Mouse (Mus musculus): ENCODE results near the gene Prpf4.

Gene Prpf4

DNA sequence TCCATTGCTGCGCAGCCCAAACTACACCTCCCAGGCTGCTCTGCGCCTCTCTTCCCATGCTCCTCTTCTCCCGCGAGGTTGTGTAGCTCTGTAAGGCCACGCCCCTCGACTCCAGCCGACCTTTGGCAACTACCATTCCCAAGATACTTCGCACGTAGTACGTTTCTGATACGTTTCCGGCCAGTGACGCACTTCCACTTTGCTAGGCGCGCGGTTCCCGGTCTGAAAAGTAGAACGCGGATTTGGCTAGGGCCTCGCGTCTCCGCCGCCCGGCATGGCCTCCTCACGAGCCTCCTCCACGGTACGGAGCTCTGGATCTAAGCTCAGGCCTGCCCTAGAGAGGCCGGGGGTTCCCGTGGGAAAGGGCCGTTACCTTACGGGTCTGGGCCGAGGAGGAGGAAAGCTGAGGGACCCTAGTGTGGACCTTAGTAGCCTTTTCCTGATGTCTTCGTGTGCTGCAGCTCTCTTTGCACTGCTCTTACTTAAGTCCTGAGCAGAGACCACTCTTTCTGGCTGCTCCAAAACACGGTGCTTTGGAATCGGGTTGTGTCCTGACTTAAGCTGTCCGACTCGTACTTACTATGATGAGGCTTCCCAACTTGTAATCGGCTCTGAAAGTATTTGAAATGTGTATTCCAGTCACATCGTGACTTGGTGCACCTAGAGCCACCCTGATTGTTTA is at the start of gene Prpf4, which contains the start of gene Cdc26:
Prpf4 (plus strand) TSS at position 197 of the 682 bp plus-strand sequence.
Cdc26 (minus strand) TSS at position 42 of the 682 bp plus-strand sequence.
- peak; percentile 98 for DNase-seq (ENCODE audit: low read depth)

DNA sequence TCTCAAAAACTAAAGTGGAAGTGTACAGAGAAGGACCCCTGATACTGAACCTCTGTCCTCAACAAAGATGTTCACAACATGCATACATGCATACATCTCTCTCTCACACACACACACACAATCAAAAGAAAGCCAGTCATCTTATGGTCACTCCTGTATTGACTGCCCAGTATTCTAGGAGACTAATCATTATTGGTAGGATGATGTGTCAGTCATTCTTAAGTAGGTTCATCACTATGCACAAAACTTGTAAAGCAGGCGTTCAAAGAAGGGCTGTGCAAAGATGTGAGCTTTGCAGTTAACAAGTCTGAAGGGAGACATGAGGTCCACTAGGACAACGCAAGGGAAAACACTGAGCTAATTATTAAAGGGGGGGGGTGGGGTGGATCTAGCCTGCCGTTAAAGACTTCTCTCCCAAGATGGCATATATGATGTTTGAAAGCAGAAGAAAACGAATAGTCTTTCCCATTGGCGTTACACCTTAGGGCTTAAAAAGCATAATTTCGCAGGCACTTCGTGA is 49.3 kb upstream of the Prpf4 start:
- peak; percentile 21 for DNase-seq (ENCODE audit: low read depth)

DNA sequence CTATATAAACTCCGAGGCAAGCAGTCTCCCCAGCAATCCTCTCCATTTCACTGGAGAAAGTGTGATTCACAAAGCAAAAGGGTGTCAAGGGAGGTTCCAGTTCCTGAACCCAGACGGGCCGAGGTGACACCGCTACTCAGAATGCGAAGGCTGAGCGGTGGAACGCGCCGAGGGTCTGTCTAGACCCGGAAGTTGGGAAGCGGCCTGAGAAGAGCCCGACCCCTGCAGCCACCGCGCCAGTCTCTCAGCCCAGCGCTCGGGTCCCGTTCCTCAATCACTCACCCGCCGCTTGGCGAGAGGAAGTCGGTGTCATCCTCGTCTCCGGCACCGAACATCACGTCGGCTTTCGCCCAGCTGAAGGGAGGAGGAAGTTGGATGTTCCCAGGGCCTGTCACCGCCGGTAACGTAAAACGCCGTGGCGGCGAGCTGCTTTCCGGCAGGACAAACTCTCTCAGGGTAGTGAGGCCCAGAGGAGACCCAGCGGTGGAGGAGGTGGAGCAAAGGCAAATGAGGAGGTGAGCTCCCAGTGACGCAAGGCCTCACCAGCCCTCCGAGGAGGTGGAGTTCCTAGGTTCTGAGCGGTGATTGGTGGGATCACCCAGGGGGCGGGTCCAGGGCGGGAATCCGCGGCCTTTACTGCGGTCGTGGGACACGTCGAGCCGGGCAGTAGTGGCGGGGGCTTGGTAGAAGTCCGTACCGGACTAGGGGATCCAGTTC is 48.4 kb upstream of the Prpf4 start, which contains the start of the genes Fkbp15 and Slc31a1:
Fkbp15 (minus strand) TSS at position 461 of the 717 bp plus-strand sequence.
Slc31a1 (plus strand) TSS at position 640 of the 717 bp plus-strand sequence.
- peak; percentile 97 for DNase-seq (ENCODE audit: low read depth)

DNA sequence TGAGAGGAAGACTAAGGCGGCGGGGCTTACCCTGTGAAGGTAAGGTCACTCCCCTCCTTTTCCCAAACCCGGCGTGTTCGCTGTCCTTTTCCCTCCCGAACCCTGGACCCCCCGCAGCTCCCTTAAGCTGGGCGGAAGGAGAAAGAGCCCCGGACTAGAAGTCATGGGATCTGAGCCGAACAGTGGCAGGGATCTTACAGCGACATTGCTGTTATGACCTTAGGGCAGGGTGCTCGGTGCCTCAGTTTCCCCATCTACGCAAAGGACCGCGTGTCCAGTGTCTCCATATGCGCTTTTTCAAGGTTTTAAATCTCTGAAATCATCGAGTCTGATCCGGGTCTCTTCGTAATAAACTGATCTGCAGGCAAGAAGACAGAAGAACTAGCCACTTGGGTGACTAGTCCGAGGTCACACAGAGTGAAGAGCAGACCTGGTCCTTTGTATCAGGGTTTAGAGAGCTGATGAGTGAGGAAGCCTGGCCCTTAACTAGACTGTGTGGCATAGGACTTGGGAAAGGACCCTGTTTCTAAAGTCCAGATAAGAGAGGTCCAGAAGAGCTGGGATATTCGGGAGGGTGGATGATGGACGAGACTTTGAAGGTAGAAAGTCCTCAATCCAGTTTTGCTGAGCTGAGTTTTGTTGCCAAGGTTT is 47.7 kb upstream of the Prpf4 start:
- DNase-seq (ENCODE audit: low read depth), result peak; percentile 45

DNA sequence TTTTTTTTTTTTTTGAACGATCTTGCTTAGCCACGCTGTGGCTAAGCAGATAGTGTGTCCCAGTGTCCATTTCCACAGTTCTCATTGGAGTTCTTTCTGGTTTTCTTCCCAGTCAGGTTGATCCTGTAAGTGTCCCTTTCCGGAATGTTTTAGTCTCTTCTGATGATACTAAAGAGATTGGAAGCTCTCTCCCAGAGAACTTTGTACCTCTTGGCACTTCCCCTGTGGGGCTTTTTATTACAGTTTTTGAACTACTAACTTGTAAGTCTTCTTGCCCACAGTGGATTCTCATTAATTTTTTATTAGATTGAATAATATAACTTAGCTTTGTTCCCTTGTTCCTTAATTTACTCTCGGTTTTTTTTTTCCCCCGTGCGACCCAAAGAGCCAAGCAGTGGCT is 47.0 kb upstream of the Prpf4 start:
- no peak for DNase-seq (ENCODE audit: low read depth)

DNA sequence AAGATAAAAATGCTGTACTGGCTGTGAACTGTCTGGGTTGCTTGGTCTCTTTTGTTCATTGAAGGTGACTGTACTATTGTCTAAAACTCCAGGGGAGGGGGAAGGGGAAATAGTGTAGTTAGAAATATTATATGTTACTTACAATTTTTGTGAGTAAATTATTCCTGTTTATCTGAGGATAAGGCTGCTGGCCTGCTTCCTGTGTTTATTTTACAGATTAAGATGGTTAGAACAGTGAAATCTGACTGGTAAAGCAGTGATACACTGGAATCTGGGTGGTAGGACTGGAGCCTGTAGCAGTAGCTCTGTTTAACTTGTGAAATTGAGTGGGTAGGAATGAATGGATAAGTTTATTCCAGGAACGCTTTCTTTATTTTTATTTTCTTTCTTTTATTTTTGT is 46.6 kb upstream of the Prpf4 start:
- DNase-seq (ENCODE audit: low read depth), result no peak

DNA sequence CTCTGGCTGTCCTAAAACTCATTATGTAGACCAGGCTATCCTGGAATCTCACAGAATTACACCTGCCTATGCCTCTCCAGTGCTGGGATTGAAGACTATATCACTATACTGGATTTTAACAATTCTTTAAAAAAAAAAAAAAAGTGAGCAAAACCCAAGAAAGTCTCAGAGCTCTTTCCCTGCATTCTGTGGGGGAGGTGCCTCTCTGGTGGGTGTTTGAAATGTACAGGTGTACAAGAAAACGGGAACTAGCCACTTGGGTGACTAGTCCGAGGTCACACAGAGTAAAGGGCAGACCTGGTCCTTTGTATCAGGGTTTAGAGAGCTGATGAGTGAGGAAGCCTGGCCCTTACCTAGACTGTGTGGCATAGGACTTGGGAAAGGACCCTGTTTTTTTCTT is 46.2 kb upstream of the Prpf4 start:
- DNase-seq (ENCODE audit: low read depth), result no peak

DNA sequence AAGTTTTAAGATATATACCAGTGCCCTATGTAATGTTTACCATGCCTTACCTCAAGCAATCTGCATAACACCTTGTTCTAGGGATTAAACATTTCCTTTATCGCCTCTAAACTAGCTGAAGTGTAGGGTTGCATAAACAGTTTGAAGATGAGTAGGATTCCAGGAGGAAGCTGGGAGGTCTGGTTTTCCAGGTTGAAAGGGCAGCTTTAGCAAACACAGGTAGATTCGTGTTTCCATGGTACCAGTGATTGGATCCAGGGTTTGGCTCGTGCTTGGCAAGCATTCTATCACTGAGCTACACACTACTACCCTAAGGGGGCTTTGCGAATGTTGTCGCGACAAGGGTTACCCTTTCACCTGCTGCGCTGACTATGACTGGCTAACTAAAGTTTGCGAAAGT is 44.3 kb upstream of the Prpf4 start:
- no peak for DNase-seq (ENCODE audit: low read depth)

DNA sequence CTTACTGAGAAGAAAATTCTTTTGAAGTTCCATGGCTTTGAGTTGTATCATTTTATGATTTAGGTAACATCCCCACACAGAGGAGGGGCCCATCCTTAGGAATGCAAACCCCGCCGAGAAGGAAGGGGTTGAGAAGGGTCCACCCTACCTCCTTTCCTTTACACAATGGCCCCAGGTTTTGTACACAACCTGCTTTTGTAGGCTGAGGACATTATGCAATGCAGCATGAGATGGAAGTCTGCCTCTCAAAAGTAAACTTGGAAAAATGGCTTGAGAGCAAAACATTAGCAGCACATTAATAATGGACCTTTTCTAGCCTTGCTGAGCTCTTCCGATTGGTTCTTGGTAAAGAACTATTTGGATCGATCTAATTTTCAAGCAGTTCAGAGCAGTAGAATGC is 42.3 kb upstream of the Prpf4 start:
- DNase-seq (ENCODE audit: low read depth), result no peak

DNA sequence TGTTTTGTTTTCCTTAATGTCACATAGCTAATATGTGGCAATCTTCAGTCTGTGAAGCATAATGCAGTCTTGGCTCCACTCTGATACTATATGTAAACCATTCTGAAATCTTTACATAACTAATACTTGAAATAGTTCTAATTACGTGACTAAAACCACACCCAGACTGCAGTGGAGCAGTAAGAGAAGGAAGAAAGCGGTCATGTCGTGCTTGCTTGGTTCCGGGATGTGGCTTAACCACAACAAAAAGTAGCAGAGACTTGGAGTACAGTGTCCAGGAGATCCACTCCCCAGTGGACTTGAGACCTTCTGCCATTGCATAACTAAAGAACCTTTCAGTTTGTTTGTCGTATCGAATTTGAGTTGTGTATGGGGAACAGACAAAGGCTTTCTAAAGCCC is 41.0 kb upstream of the Prpf4 start:
- DNase-seq (ENCODE audit: low read depth), result peak; percentile 25

DNA sequence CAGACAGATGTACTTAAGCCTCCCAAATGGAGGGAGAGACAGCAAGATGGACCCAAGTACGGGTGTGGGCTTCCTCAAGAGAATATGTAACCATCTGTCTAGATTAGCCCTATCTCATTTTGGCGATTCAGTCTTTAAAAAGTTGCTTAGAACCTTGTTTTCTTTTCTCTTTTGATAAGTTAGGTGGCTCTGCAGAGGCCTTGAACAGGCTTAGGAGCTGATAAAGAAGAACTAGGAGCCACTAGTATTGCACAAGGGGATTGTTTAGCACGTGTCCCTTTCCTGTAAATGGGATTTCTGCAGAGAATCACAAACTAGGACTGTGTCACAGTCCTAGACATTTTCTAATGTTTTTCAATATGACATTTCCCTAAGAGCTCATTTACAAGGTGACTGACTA is 39.5 kb upstream of the Prpf4 start:
- no peak for DNase-seq (ENCODE audit: low read depth)

DNA sequence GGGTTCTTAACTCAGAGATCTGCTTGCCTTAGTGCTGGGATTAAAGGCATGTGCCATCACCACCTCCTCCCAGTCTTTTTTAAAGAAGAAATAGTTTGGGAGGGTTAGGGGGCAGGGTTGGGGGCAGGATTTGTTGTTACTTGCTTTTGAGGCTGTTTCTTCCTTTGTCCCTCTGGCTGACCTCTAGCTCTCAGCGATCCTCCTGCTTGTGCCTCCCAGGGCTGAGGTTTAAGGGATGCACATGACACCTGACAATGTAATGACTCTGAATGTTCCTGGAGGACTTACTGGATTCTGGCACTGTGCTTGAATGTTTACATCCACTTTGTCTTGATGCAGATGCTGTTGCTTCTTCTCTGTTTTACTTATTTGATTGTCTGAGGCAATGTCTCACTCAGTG is 36.2 kb upstream of the Prpf4 start:
- no peak for DNase-seq (ENCODE audit: low read depth)

DNA sequence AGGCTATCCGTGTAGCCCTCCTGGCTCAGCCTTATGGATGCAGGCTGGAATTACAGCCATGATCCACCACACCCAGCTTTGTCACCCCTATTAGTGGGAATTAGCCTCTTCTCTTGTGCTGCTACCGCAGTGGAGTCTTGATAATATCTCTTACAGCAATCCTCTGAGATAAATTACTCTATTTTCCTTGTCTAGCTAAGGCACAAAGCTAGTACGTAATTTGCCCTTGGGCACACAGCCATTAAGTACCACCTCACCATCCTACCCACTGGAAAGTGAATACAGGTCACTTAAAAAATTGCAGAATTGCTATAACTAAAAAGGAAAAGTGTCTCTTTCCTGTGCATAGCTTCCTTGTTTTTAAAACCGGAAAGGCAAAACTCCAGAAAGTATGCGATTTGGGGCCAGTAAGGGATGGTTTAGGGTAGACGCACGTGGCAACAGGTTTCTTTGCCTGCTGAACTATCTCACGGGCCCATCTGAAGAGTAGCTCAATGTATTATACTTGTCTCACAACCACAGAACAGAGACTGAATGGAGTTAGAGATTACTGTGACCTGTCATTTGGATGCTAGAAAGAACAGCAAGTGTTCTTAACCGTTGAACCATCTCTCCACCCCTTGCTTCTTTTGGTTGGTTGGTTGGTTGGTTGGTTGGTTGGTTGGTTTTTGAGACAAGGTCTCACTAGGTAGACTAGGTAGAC is 35.6 kb upstream of the Prpf4 start:
- no peak for DNase-seq (ENCODE audit: low read depth)

DNA sequence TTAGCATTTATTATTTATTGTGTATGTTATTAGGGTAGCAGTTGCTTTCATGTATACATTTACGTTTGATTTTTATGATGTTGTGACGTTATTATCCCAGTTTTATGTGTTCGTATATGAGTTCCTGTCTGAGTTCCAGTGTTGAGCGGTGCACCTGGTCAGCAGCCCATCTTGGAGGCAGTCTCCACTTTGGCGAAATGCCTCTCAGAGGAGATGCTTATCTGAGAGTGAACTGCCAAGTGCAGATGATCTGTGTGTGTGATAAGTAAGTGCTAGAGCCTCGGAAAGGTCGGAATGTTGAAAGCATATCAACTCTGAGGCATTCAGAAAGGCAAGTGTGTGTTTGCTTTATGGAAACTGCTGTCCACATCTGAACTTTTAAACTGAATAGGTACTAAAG is 34.9 kb upstream of the Prpf4 start:
- DNase-seq (ENCODE audit: low read depth), result no peak

DNA sequence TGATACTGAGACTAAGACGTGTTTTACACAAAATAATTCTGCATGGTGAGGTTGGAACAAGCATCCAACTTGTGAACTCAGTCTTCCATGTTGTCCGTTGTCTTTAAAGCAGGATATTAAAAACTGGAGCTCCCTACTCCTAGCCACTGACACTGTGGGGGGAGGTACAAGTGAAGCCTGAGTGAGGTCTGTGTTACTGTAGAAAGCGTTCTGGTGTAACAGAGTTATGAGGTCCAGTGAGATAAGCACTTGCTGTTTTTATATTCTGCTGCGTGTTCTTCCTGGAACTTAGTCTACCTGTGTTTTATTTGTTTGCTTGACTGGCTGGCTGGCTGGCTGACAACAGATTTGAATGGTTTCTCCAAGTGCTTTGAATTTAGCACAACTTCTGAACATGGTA is 34.3 kb upstream of the Prpf4 start:
- no peak for DNase-seq (ENCODE audit: low read depth)

DNA sequence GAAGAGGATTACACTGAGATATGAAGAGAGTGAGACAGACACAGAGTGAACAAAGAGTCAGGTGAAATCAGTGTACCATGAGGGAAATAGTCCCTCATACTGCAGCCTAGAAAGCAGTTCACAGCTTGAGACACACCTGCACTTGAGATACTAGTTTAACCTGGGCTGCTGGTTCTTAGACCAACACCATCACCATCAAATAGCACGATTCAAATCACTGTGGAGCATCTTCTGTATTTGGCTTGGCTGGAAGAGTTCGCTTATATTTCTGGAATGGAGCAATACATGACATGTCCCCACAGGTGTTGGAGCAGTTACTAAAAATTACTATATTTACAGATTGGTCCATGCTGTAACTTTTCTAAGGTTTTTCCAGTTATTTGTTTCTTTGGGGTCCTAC is 32.5 kb upstream of the Prpf4 start:
- no peak for DNase-seq (ENCODE audit: low read depth)

DNA sequence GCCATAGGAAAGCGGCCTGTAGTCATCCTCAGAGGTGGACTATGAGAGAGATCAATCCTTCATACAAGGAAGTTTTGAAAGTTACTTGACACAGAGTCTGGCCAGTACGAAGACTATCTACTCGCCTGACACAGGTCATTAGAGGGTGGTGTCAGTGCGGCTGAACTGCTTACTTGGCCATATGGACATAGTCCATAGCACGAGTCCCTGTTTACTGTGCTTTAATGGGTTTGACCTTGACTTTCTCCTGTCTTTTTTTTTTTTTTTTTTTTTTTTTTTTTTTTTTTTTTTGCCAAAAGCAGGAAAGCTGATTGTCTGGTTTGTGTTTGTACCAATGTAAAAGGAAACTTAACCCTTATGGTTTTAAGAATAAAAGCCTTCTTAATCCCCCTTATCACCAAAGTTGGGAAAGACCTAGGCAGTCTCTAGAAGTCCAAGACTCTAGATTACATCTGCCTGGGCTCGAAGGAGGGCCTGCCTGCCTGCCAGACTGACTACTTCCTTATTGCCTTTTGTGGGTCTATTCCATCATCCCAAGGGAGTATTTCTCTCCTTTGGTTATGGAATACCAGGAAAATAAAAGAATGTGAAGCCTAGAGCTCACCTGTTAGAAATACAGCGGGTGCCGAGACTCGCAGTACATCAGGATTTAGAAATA is 28.7 kb upstream of the Prpf4 start:
- no peak for DNase-seq (ENCODE audit: low read depth)

DNA sequence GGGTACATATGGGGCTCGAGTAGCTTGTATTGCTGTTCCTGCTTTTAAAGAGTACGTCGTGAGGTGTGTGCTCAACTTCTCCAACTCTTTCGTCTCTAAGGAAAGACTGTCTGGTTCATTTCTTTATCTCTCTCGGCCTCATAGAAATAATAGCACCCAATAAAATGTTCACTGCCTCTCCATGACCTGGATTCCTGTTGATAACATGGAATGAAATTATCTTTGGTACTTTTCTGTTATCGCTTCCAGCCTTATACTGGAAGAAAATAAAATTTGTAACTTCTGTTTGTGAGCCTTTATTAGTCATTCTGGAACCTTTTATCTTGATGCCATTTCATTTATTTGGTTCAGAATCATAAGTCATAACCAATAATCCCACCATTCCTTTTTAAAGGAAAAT is 25.4 kb upstream of the Prpf4 start:
- DNase-seq (ENCODE audit: low read depth), result no peak

DNA sequence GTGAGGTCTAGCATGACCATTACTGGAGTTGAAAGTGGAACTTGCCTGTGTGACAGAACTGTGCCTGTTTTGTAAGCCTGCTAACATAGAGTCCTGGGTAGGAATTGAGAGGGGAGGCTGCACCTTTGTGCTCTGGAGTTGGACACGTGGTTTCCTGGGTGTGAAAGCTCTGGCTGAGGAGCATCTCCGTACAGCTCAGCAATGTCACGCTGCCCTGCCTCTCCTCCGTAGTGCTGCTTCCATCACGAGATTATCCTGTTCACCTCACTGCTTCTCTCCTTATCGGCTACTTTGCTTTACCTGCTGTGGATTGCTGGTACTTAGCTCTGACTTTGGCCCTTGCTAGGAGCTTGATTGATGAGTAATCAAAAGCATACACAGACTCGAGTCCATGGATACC is 24.8 kb upstream of the Prpf4 start:
- no peak for DNase-seq (ENCODE audit: low read depth)

DNA sequence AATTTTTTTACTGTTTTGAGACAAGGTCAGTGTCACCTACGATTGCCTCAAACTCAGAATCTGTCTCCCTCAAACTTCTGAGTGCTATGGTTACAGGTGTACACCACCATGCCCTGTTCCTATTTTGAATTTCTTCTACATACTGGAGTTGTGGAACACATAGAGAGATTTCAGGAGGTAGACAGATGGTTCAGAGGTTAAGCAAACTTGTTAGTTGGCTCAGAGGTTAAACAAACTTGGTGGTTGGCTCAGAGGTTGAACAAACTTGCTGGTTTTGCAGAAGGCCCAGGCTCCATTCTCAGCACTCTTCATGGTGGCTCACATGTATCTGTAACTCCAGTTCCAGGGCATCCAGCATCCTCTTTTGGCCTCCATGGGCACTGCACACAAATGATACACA is 24.4 kb upstream of the Prpf4 start:
- no peak for DNase-seq (ENCODE audit: low read depth)

DNA sequence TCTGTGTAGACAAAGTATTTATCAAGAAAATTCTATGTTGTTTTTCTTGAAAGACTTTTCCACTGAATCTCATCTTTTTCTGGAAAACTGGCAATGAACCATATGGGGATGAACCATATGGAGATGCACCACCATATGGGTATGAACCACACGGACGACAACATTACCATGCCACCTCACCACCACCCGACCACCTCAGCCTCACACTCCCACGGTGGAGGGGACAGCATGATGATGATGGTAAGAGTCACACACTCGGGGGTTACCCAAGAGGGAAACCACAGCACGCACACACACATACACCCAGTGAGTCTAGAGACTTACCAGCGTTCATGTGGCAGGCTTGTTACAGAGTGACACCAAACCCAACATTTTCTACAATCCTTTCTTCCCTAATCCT is 23.2 kb upstream of the Prpf4 start:
- no peak for DNase-seq (ENCODE audit: low read depth)
